Mouse (Mus musculus) spleen, adult 2 months (tissue): Measurements from ENCODE around the gene Usmg5.

Source experiments
- CTCF ChIP-seq: fragments of 200-500 bp; IDR thresholded peaks from 2 replicates; pipeline ENCODE4 v1.5.1; 2011; ENCODE audit warnings: mild to moderate bottlenecking, inconsistent platforms; ENCODE audit not compliant: insufficient read depth, insufficient read length, insufficient replicate concordance; ENCODE audit errors: extremely low read depth
- POLR2A ChIP-seq: fragments of 200-500 bp; IDR thresholded peaks from 2 replicates; pipeline ENCODE4 v1.6.1; 2011; ENCODE audit warnings: low read depth, low read length, inconsistent platforms

GRCm38 (mm10) chr19:47053471-47053870 is 37.0 kb downstream of the Usmg5 start:
- no peak for TF ChIP-seq CTCF
- TF ChIP-seq POLR2A = no peak
